Mouse (Mus musculus): ENCODE results near the gene Csf3. TPM values are rescaled to one million over a fixed set of nuclear protein-coding genes. Genes with fewer than 3 reads are reported as not detected.
"Not testable (repeated sequence)": the region's sequence is repeated elsewhere in the genome, so short reads cannot be mapped to it uniquely, and the experiment has no call there.

Gene Csf3
- polyA plus RNA-seq, 1 experiment from 2014 or later = not detected

- Histone ChIP-seq H3K36me3 (ENCODE audit: control insufficient read depth, insufficient read depth, low read length) (peaks cover 40% of the 10 kb centered on the region), H3K4me1 (ENCODE audit: control insufficient read depth, insufficient read depth, low read length) (no peaks in the 10 kb centered on the region), H3K4me3 (ENCODE audit: low read depth, low read length) (no peak overlapping the region), H3K4me2 (ENCODE audit: low read depth, low read length) (no peak overlapping the region), H3K9ac (replicated peaks; ENCODE audit: low read depth, low read length) (no peak overlapping the region), H3K27me3 (ENCODE audit: control insufficient read depth, insufficient read depth, low read length) (no peaks in the 10 kb centered on the region), H3K9me3 (ENCODE audit: control insufficient read depth, low read length) (no peaks in the 10 kb centered on the region), H3K27ac (ENCODE audit: low read depth, low read length) (no peak overlapping the region)
- WGBS = 91% methylated on average over 8 of the region's 10 CpGs
- no peak for ATAC-seq (ENCODE audit: low read depth)
Observed at GRCm38 (mm10) chr11:98705021-98705420, 4.0 kb downstream of the Csf3 start.

- no peak overlapping the region for H3K4me3 ChIP-seq (ENCODE audit: low read depth, low read length)
- no peaks in the 10 kb centered on the region for H3K27me3 ChIP-seq (ENCODE audit: control insufficient read depth, insufficient read depth, low read length)
- ATAC-seq (ENCODE audit: low read depth) = no peak
- no peaks in the 10 kb centered on the region for H3K9me3 ChIP-seq (ENCODE audit: control insufficient read depth, low read length)
- H3K9ac ChIP-seq (replicated peaks; ENCODE audit: low read depth, low read length) = no peak overlapping the region
- H3K36me3 ChIP-seq (ENCODE audit: control insufficient read depth, insufficient read depth, low read length) = peaks cover 48% of the 10 kb centered on the region
- H3K4me1 ChIP-seq (ENCODE audit: control insufficient read depth, insufficient read depth, low read length) = no peaks in the 10 kb centered on the region
- H3K4me2 ChIP-seq (ENCODE audit: low read depth, low read length) = no peak overlapping the region
- no peak overlapping the region for H3K27ac ChIP-seq (ENCODE audit: low read depth, low read length)
- WGBS = 83% methylated on average over 22 of the region's 22 CpGs
Observed at GRCm38 (mm10) chr11:98707401-98708281, 6.6 kb downstream of the Csf3 start.

- WGBS = 90% methylated on average over 19 of the region's 19 CpGs
- ATAC-seq (ENCODE audit: low read depth) = no peak
- H3K4me2 ChIP-seq (ENCODE audit: low read depth, low read length) = no peak overlapping the region
- H3K4me3 ChIP-seq (ENCODE audit: low read depth, low read length) = no peak overlapping the region
- H3K27ac ChIP-seq (ENCODE audit: low read depth, low read length) = no peak overlapping the region
- H3K9me3 ChIP-seq (ENCODE audit: control insufficient read depth, low read length) = no peaks in the 10 kb centered on the region
- no peak overlapping the region for H3K9ac ChIP-seq (replicated peaks; ENCODE audit: low read depth, low read length)
- no peaks in the 10 kb centered on the region for H3K27me3 ChIP-seq (ENCODE audit: control insufficient read depth, insufficient read depth, low read length)
- peaks cover 49% of the 10 kb centered on the region for H3K36me3 ChIP-seq (ENCODE audit: control insufficient read depth, insufficient read depth, low read length)
- no peaks in the 10 kb centered on the region for H3K4me1 ChIP-seq (ENCODE audit: control insufficient read depth, insufficient read depth, low read length)
Observed at GRCm38 (mm10) chr11:98708282-98708956, 7.4 kb downstream of the Csf3 start.

- no peak for ATAC-seq (ENCODE audit: low read depth)
- Histone ChIP-seq H3K27me3 (ENCODE audit: control insufficient read depth, insufficient read depth, low read length) (no peaks in the 10 kb centered on the region), H3K4me2 (ENCODE audit: low read depth, low read length) (no peak overlapping the region), H3K36me3 (ENCODE audit: control insufficient read depth, insufficient read depth, low read length) (peaks cover 56% of the 10 kb centered on the region), H3K4me3 (ENCODE audit: low read depth, low read length) (no peak overlapping the region), H3K27ac (ENCODE audit: low read depth, low read length) (no peak overlapping the region), H3K9me3 (ENCODE audit: control insufficient read depth, low read length) (no peaks in the 10 kb centered on the region), H3K4me1 (ENCODE audit: control insufficient read depth, insufficient read depth, low read length) (no peaks in the 10 kb centered on the region), H3K9ac (replicated peaks; ENCODE audit: low read depth, low read length) (no peak overlapping the region)
- 79% methylated on average over 26 of the region's 26 CpGs for WGBS
Observed at GRCm38 (mm10) chr11:98709001-98709741, 8.1 kb downstream of the Csf3 start.

GRCm38 (mm10) chr11:98710416-98711045 is 9.5 kb downstream of the Csf3 start:
- H3K27me3 ChIP-seq (ENCODE audit: control insufficient read depth, insufficient read depth, low read length) = no peaks in the 10 kb centered on the region
- no peaks in the 10 kb centered on the region for H3K9me3 ChIP-seq (ENCODE audit: control insufficient read depth, low read length)
- H3K4me1 ChIP-seq (ENCODE audit: control insufficient read depth, insufficient read depth, low read length) = no peaks in the 10 kb centered on the region
- ATAC-seq (ENCODE audit: low read depth) = no peak
- no peak overlapping the region for H3K4me2 ChIP-seq (ENCODE audit: low read depth, low read length)
- no peak overlapping the region for H3K9ac ChIP-seq (replicated peaks; ENCODE audit: low read depth, low read length)
- no peak overlapping the region for H3K4me3 ChIP-seq (ENCODE audit: low read depth, low read length)
- H3K36me3 ChIP-seq (ENCODE audit: control insufficient read depth, insufficient read depth, low read length) = peaks cover 59% of the 10 kb centered on the region
- WGBS = 55% methylated on average over 12 of the region's 12 CpGs
- no peak overlapping the region for H3K27ac ChIP-seq (ENCODE audit: low read depth, low read length)

- Histone ChIP-seq H3K4me2 (ENCODE audit: low read depth, low read length) (no peak overlapping the region), H3K27me3 (ENCODE audit: control insufficient read depth, insufficient read depth, low read length) (no peaks in the 10 kb centered on the region), H3K4me1 (ENCODE audit: control insufficient read depth, insufficient read depth, low read length) (no peaks in the 10 kb centered on the region), H3K36me3 (ENCODE audit: control insufficient read depth, insufficient read depth, low read length) (peaks cover 57% of the 10 kb centered on the region), H3K27ac (ENCODE audit: low read depth, low read length) (no peak overlapping the region), H3K4me3 (ENCODE audit: low read depth, low read length) (no peak overlapping the region), H3K9me3 (ENCODE audit: control insufficient read depth, low read length) (no peaks in the 10 kb centered on the region), H3K9ac (replicated peaks; ENCODE audit: low read depth, low read length) (no peak overlapping the region)
- WGBS = 90% methylated on average over 4 of the region's 4 CpGs
- ATAC-seq (ENCODE audit: low read depth) = no peak
Observed at GRCm38 (mm10) chr11:98711046-98711434, 10.0 kb downstream of the Csf3 start.

- H3K4me2 ChIP-seq (ENCODE audit: low read depth, low read length); H3K27me3 ChIP-seq (ENCODE audit: control insufficient read depth, insufficient read depth, low read length); H3K9me3 ChIP-seq (ENCODE audit: control insufficient read depth, low read length); H3K4me3 ChIP-seq (ENCODE audit: low read depth, low read length); H3K4me1 ChIP-seq (ENCODE audit: control insufficient read depth, insufficient read depth, low read length); H3K27ac ChIP-seq (ENCODE audit: low read depth, low read length); H3K9ac ChIP-seq (replicated peaks; ENCODE audit: low read depth, low read length); ATAC-seq (ENCODE audit: low read depth): not testable (repeated sequence)
- 86% methylated on average over 6 of the region's 6 CpGs for WGBS
- peaks cover 54% of the 10 kb centered on the region for H3K36me3 ChIP-seq (ENCODE audit: control insufficient read depth, insufficient read depth, low read length)
Observed at GRCm38 (mm10) chr11:98712009-98712408, 10.9 kb downstream of the Csf3 start.

- no peak for ATAC-seq (ENCODE audit: low read depth)
Observed at GRCm38 (mm10) chr11:98713703-98714102, 12.6 kb downstream of the Csf3 start.

More at GRCm38 (mm10) chr11:98713703-98714102, 12.6 kb downstream of the Csf3 start:
- no peak overlapping the region for H3K4me2 ChIP-seq (ENCODE audit: low read depth, low read length)
- H3K9me3 ChIP-seq (ENCODE audit: control insufficient read depth, low read length) = no peaks in the 10 kb centered on the region
- H3K27me3 ChIP-seq (ENCODE audit: control insufficient read depth, insufficient read depth, low read length) = no peaks in the 10 kb centered on the region
- no peaks in the 10 kb centered on the region for H3K4me1 ChIP-seq (ENCODE audit: control insufficient read depth, insufficient read depth, low read length)
- H3K9ac ChIP-seq (replicated peaks; ENCODE audit: low read depth, low read length) = no peak overlapping the region
- no peak overlapping the region for H3K27ac ChIP-seq (ENCODE audit: low read depth, low read length)
- 88% methylated on average over 12 of the region's 12 CpGs for WGBS
- H3K4me3 ChIP-seq (ENCODE audit: low read depth, low read length) = no peak overlapping the region
- H3K36me3 ChIP-seq (ENCODE audit: control insufficient read depth, insufficient read depth, low read length) = peaks cover 60% of the 10 kb centered on the region

Data from neural tube, embryonic 14.5 days (tissue).